Mouse (Mus musculus): Measurements from ENCODE around the gene Ctcfl.
A peak's percentile ranks its signal among the peaks of the same experiment; 100 is the strongest.

Gene Ctcfl

GRCm38 (mm10) chr2:173082706-173083105 is 36.6 kb downstream of the Ctcfl start:
- no peak for DNase-seq

GRCm38 (mm10) chr2:173080785-173081241 is 38.5 kb downstream of the Ctcfl start:
- peak; percentile 87 for DNase-seq

GRCm38 (mm10) chr2:173079766-173080549 is 39.4 kb downstream of the Ctcfl start:
- no peak for DNase-seq

GRCm38 (mm10) chr2:173076921-173077320 is 42.4 kb downstream of the Ctcfl start:
- DNase-seq = no peak

- no peak for DNase-seq
These were observed 45.7 kb downstream of the Ctcfl start for GRCm38 (mm10) chr2:173073666-173074065.

GRCm38 (mm10) chr2:173072948-173073347 is 46.4 kb downstream of the Ctcfl start:
- no peak for DNase-seq

- DNase-seq = no peak
These were observed 54.5 kb downstream of the Ctcfl start for GRCm38 (mm10) chr2:173064864-173065263.

GRCm38 (mm10) chr2:173063219-173063618 is 56.1 kb downstream of the Ctcfl start:
- DNase-seq = no peak

GRCm38 (mm10) chr2:173061443-173062351 is 57.6 kb downstream of the Ctcfl start:
- DNase-seq = peak; percentile 58

- no peak for DNase-seq
These were observed 58.9 kb downstream of the Ctcfl start for GRCm38 (mm10) chr2:173060450-173060849.

- DNase-seq = no peak
These were observed 61.1 kb downstream of the Ctcfl start for GRCm38 (mm10) chr2:173058263-173058662.

- no peak for DNase-seq
These were observed 61.7 kb downstream of the Ctcfl start for GRCm38 (mm10) chr2:173057623-173058022.

GRCm38 (mm10) chr2:173056882-173057315 is 62.4 kb downstream of the Ctcfl start:
- peak; percentile 92 for DNase-seq

GRCm38 (mm10) chr2:173056303-173056881 is 62.9 kb downstream of the Ctcfl start:
- no peak for DNase-seq

- DNase-seq = no peak
These were observed 65.5 kb downstream of the Ctcfl start for GRCm38 (mm10) chr2:173053846-173054245.

- DNase-seq = peak; percentile 4
These were observed 66.4 kb downstream of the Ctcfl start for GRCm38 (mm10) chr2:173052881-173053280.

- peak; percentile 47 for DNase-seq
These were observed 68.5 kb downstream of the Ctcfl start for GRCm38 (mm10) chr2:173050604-173051382.

- peak; percentile 6 for DNase-seq
These were observed 69.5 kb downstream of the Ctcfl start for GRCm38 (mm10) chr2:173049817-173050216.

GRCm38 (mm10) chr2:173049231-173049630 is 70.1 kb downstream of the Ctcfl start:
- no peak for DNase-seq

GRCm38 (mm10) chr2:173048041-173048745 is 71.1 kb downstream of the Ctcfl start:
- peak; percentile 63 for DNase-seq

GRCm38 (mm10) chr2:173047471-173047870 is 71.9 kb downstream of the Ctcfl start:
- peak; percentile 9 for DNase-seq

Data from liver (tissue).